Mouse (Mus musculus): ENCODE measurements around the gene Lamtor2. TPM values are rescaled to one million over a fixed set of nuclear protein-coding genes. Genes with fewer than 3 reads are reported as not detected.

The Lamtor2 gene
- polyA plus RNA-seq, 1 experiment from 2014 or later: 256 TPM

GRCm38 (mm10) chr3:88500087-88500486 lies 52.8 kb downstream of the Lamtor2 start:
- no peak for ATAC-seq
- Histone ChIP-seq H3K27ac (ENCODE audit: low read length) (no peak overlapping the region), H3K4me2 (ENCODE audit: low read depth, low read length) (no peak overlapping the region), H3K9ac (ENCODE audit: low read depth, low read length) (no peak overlapping the region), H3K27me3 (replicated peaks; ENCODE audit: control insufficient read depth, insufficient read depth, low read length) (no peaks in the 10 kb centered on the region), H3K4me3 (ENCODE audit: low read length) (no peak overlapping the region), H3K36me3 (ENCODE audit: control insufficient read depth, insufficient read depth, low read length) (no peaks in the 10 kb centered on the region), H3K4me1 (ENCODE audit: control insufficient read depth, insufficient read depth, low read length) (peaks cover 33% of the 10 kb centered on the region), H3K9me3 (ENCODE audit: control insufficient read depth, low read length) (no peaks in the 10 kb centered on the region)
- 82% methylated on average over 7 of the region's 7 CpGs for WGBS

MicroRNAs within 50 kb of the gene (microRNA counts, 519-probe panel; counts per million panel counts)
- microRNA mmu-miR-1905: 35.7 counts per million

Small RNAs within 50 kb of the gene (microRNA-seq; reads per million reads assigned to microRNA genes)
- not detected for gene Mir1905

Other genes starting within 250 kb of the Lamtor2 start
- gene Glmp, start 228.1 kb downstream of the Lamtor2 start, polyA plus RNA-seq (2015; fragmentation: Nextera tagmentation; extraction: Ambion mirVana): 365 and 416 TPM in 2 replicates
- gene Tmem79, start 216.9 kb downstream of the Lamtor2 start, polyA plus RNA-seq (2015; fragmentation: Nextera tagmentation; extraction: Ambion mirVana): 23.8 and 29.4 TPM in 2 replicates
- 34.2 and 34.7 TPM in 2 replicates for gene Smg5, start 216.8 kb downstream of the Lamtor2 start, polyA plus RNA-seq (2015; fragmentation: Nextera tagmentation; extraction: Ambion mirVana)
- 4.4 and 5.1 TPM in 2 replicates for gene Paqr6, start 188.5 kb downstream of the Lamtor2 start, polyA plus RNA-seq (2015; fragmentation: Nextera tagmentation; extraction: Ambion mirVana)
- 2.2 and 5.3 TPM in 2 replicates for gene Bglap3, start 180.3 kb downstream of the Lamtor2 start, polyA plus RNA-seq (2015; fragmentation: Nextera tagmentation; extraction: Ambion mirVana)
- not detected in 2 replicates for gene Bglap2, start 174.4 kb downstream of the Lamtor2 start, polyA plus RNA-seq (2015; fragmentation: Nextera tagmentation; extraction: Ambion mirVana)
- gene Bglap, start 168.6 kb downstream of the Lamtor2 start, polyA plus RNA-seq (2015; fragmentation: Nextera tagmentation; extraction: Ambion mirVana): 0.69 TPM in 1 of 2 replicates, not detected in the other
- gene Pmf1, start 142.7 kb downstream of the Lamtor2 start, polyA plus RNA-seq (2015; fragmentation: Nextera tagmentation; extraction: Ambion mirVana): 112 and 129 TPM in 2 replicates
- gene Slc25a44, start 127.9 kb downstream of the Lamtor2 start, polyA plus RNA-seq (2015; fragmentation: Nextera tagmentation; extraction: Ambion mirVana): 20.4 and 21.8 TPM in 2 replicates
- gene Sema4a, start 91.9 kb downstream of the Lamtor2 start, polyA plus RNA-seq (2015; fragmentation: Nextera tagmentation; extraction: Ambion mirVana): 60.9 and 71.1 TPM in 2 replicates
- gene Lmna, start 43.1 kb downstream of the Lamtor2 start, polyA plus RNA-seq (2015; fragmentation: Nextera tagmentation; extraction: Ambion mirVana): 126 and 127 TPM in 2 replicates
- gene Mex3a, start 20.7 kb downstream of the Lamtor2 start, polyA plus RNA-seq (2015; fragmentation: Nextera tagmentation; extraction: Ambion mirVana): 6.5 and 7.3 TPM in 2 replicates
- 102 and 109 TPM in 2 replicates for gene Rab25, start 4.8 kb downstream of the Lamtor2 start, polyA plus RNA-seq (2015; fragmentation: Nextera tagmentation; extraction: Ambion mirVana)
- 37.2 and 38.9 TPM in 2 replicates for gene Ubqln4, start 684 bp upstream of the Lamtor2 start, polyA plus RNA-seq (2015; fragmentation: Nextera tagmentation; extraction: Ambion mirVana)
- gene Ssr2, start 22.8 kb upstream of the Lamtor2 start, polyA plus RNA-seq (2015; fragmentation: Nextera tagmentation; extraction: Ambion mirVana): 371 and 377 TPM in 2 replicates
- gene Arhgef2, start 52.9 kb upstream of the Lamtor2 start, polyA plus RNA-seq (2015; fragmentation: Nextera tagmentation; extraction: Ambion mirVana): 41.5 and 43.7 TPM in 2 replicates
- gene Rxfp4, start 100.1 kb upstream of the Lamtor2 start, polyA plus RNA-seq (2015; fragmentation: Nextera tagmentation; extraction: Ambion mirVana): not detected in 2 replicates
- gene Khdc4, start 132.7 kb upstream of the Lamtor2 start, polyA plus RNA-seq (2015; fragmentation: Nextera tagmentation; extraction: Ambion mirVana): 61.1 and 61.5 TPM in 2 replicates
- 48.9 and 50.3 TPM in 2 replicates for gene Rit1, start 163.8 kb upstream of the Lamtor2 start, polyA plus RNA-seq (2015; fragmentation: Nextera tagmentation; extraction: Ambion mirVana)
- 15.8 and 18.8 TPM in 2 replicates for gene Syt11, start 222.1 kb upstream of the Lamtor2 start, polyA plus RNA-seq (2015; fragmentation: Nextera tagmentation; extraction: Ambion mirVana)